Mouse (Mus musculus): ENCODE results near the gene Cdk10. TPM values are rescaled to one million over a fixed set of nuclear protein-coding genes. Genes with fewer than 3 reads are reported as not detected.

Gene Cdk10
- total and polyA plus RNA-seq, 3 experiments: 24.8 to 35.7 (median 33.9) TPM

- Histone ChIP-seq H3K79me2 (replicated peaks; ENCODE audit: control insufficient read depth, extremely low read depth, insufficient read depth, poor library complexity, severe bottlenecking) (no peaks in the 10 kb centered on the region), H3K9ac (ENCODE audit: insufficient read depth, low read depth) (no peak overlapping the region), H3K27ac (ENCODE audit: insufficient read depth, low read depth) (peak overlapping the region; percentile 41; the same call in 1 of the 2 replicates), H3K4me1 (ENCODE audit: control insufficient read depth in 1 of 2, insufficient read depth in 2 of 2) (peaks cover 13 to 51% of the 10 kb centered on the region in 2 experiments), H3K36me3 (replicated peaks in 1 of 2; ENCODE audit: control insufficient read depth in 1 of 2, insufficient read depth in 1 of 2, low read length in 1 of 2) (peaks cover 33 to 58% of the 10 kb centered on the region in 2 experiments), H3K4me3 (replicated peaks in 1 of 3; ENCODE audit: low read depth in 2 of 3, low read length in 2 of 3, poor library complexity in 1 of 3) (no peak overlapping the region), H3K4me2 (ENCODE audit: insufficient read depth, low read depth, poor library complexity, severe bottlenecking) (no peak overlapping the region), H3K9me3 (replicated peaks; ENCODE audit: low read length) (no peaks in the 10 kb centered on the region), H3K27me3 (replicated peaks) (no peaks in the 10 kb centered on the region)
- dilution Hi-C loops (cut with MboI; ENCODE audit: extremely low pct_ligation_motif_present, extremely low pct_unique_long_range_greater_than_20kb, low sequenced_read_pairs) (no loop called here), in situ Hi-C loops (cut with MboI; ENCODE audit: low pct_ligation_motif_present, low pct_unique_long_range_greater_than_20kb, low sequenced_read_pairs) (no loop called here)
- peak; percentile 45 for DNase-seq (ENCODE audit: extremely low read depth)
- TF ChIP-seq MAX (IDR thresholded peaks at IDR 0.05; ENCODE audit: low read length) (peak; percentile 31; the same call in 1 of the 2 replicates), EP300 (IDR thresholded peaks at IDR 0.05; ENCODE audit: low read length) (peak; percentile 72), JUN (IDR thresholded peaks at IDR 0.05; ENCODE audit: insufficient read depth, low read depth, low read length) (0 out of 2 replicates have a peak, but pooled peaks have one; percentile 3), TCF12 (IDR thresholded peaks at IDR 0.05; ENCODE audit: low read depth, low read length) (peak; percentile 33; the same call in 1 of the 2 replicates), BHLHE40 (IDR thresholded peaks at IDR 0.05; ENCODE audit: low read depth, low read length) (peak; percentile 68), IRF4 (IDR thresholded peaks at IDR 0.05; ENCODE audit: low read depth, low read length) (peak; percentile 71), NELFE (IDR thresholded peaks at IDR 0.05; ENCODE audit: low read depth, low read length) (no peak), ETS1 (conservative IDR thresholded peaks at IDR 0.05; ENCODE audit: low read depth, low read length) (peak; percentile 29; the same call in 1 of the 2 replicates), UBTF (IDR thresholded peaks at IDR 0.05; ENCODE audit: low read depth, low read length) (0 out of 2 replicates have a peak, but pooled peaks have one; percentile 54), SIN3A (IDR thresholded peaks at IDR 0.05; ENCODE audit: low read length) (peak; percentile 47; the same call in 1 of the 2 replicates), POLR2AphosphoS2 (IDR thresholded peaks at IDR 0.05; ENCODE audit: low read depth, low read length) (no peak)
Measured at GRCm38 (mm10) chr8:123250940-123251339, 26.3 kb downstream of the Cdk10 start.

- no peaks in the 10 kb centered on the region for H3K79me2 ChIP-seq (replicated peaks; ENCODE audit: control insufficient read depth, extremely low read depth, insufficient read depth, poor library complexity, severe bottlenecking)
- TF ChIP-seq ELF1 (IDR thresholded peaks at IDR 0.05; ENCODE audit: low read depth, low read length) (peak; percentile 41; the same call in 1 of the 2 replicates), JUN (IDR thresholded peaks at IDR 0.05; ENCODE audit: insufficient read depth, low read depth, low read length) (no peak)
- H3K36me3 ChIP-seq (replicated peaks in 1 of 2; ENCODE audit: control insufficient read depth in 1 of 2, insufficient read depth in 1 of 2, low read length in 1 of 2): peaks cover 33 to 57% of the 10 kb centered on the region in 2 experiments
- no peaks in the 10 kb centered on the region for H3K9me3 ChIP-seq (replicated peaks; ENCODE audit: low read length)
- no peak for DNase-seq (ENCODE audit: extremely low read depth)
- in situ Hi-C loops (cut with MboI; ENCODE audit: low pct_ligation_motif_present, low pct_unique_long_range_greater_than_20kb, low sequenced_read_pairs) (no loop called here), dilution Hi-C loops (cut with MboI; ENCODE audit: extremely low pct_ligation_motif_present, extremely low pct_unique_long_range_greater_than_20kb, low sequenced_read_pairs) (no loop called here)
- H3K4me2 ChIP-seq (ENCODE audit: insufficient read depth, low read depth, poor library complexity, severe bottlenecking): peak overlapping the region; percentile 92
- H3K27ac ChIP-seq (ENCODE audit: insufficient read depth, low read depth): no peak overlapping the region
- H3K9ac ChIP-seq (ENCODE audit: insufficient read depth, low read depth): peak overlapping the region; percentile 88; the same call in 1 of the 2 replicates
- H3K27me3 ChIP-seq (replicated peaks): no peaks in the 10 kb centered on the region
- H3K4me3 ChIP-seq (replicated peaks in 1 of 3; ENCODE audit: low read depth in 2 of 3, low read length in 2 of 3, poor library complexity in 1 of 3): peak overlapping the region; percentile 73 to 89 (median 87)
- peaks cover 13 to 52% of the 10 kb centered on the region in 2 experiments for H3K4me1 ChIP-seq (ENCODE audit: control insufficient read depth in 1 of 2, insufficient read depth in 2 of 2)
Measured at GRCm38 (mm10) chr8:123252925-123253324, 28.3 kb downstream of the Cdk10 start.

Data from CH12.LX (cell line).